Mouse (Mus musculus) lung, postnatal 25 days (tissue): ENCODE measurements at regions not wholly inside any gene's neighbourhood (a gene's known extent, or its start where the extent isn't known, plus 50 kb on each side); places are given as distances from the start of the nearest gene placed in this dataset.

Source experiments
- DNase-seq: peaks from one replicate; pipeline ENCODE4 v3.0.0; 2022; ENCODE audit warnings: low spot score

DNA sequence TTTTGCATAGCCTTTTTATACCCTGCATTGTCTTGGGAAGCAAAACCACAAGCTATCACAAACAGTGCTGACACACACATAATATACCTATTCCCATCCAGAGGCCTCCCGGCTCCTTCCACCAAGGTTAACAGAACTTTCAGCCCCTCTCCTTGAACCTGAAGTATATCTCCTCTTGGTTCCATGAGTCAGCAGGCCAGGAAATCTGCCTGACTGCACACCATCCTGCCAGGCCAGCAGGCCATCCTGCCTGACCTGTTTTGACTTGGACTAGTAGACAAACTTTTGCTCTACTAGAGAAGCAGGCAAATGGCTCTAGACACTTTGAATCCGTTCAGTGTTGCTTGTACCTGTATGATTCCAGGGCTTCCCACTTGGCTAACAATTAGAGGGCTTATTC, 547.6 kb upstream of the N6amt1 start:
- no peak for DNase-seq

DNA sequence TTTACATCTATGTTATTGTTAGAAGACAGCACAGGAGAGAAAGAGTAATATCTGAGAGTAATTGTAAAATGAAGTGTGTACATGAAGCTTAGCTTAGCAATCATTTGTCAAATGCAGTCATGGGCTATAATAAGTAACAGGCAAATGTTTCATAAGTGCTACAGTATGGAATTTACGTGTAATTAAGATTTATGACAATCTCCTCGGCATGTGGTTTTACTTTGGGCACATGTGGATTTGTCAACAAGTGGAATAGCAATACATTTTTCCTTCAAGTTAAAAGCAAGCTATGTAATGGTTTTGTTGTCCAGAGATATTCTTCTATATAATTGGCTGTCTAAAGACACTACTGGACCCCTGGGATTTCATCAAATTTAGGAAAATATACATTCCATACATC, 577.9 kb upstream of the N6amt1 start:
- no peak for DNase-seq

GRCm38 (mm10) chr16:86772586-86772985, 581.4 kb upstream of the N6amt1 start:
- DNase-seq = no peak

- no peak for DNase-seq
These were observed 585.1 kb upstream of the N6amt1 start for GRCm38 (mm10) chr16:86768912-86769311.

DNA sequence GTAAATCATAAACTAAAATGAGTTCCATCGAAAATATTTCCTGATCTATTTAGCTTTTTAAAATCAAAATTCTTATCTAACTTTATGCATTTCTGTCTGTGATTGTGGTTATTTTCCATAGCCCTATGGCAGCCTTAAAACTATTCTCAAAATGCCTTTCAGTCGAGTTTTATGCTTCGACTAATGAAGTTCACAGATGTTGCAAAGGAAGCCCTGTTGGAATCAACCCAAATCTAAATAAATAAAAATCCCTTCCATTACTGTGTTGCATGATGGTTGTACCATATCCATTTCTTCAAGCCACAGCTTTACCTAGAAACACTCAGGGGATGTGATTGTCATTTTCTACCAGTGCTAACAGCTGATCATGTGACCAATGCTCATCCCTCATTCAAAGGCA, 585.6 kb upstream of the N6amt1 start:
- DNase-seq = no peak

- DNase-seq = no peak
These were observed 588.0 kb upstream of the N6amt1 start for GRCm38 (mm10) chr16:86765974-86766373.

DNA sequence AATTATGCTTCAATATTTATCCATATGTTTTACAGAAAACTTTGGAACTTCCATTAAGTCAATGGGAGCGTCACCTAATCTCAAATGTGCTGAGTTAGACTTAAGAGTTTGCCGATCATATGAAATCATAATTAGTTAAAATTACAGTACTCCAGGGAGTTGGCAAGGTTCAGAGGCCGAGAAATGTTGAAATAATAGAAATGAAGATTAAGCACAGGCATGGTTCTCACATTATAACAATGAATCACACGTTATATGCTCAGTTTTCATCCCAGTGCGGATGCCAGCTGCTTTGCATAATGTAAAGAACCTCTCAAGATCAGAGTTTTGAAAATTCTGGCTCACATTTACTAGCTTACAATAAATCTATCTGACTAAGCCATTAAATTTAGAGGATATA, 612.7 kb upstream of the N6amt1 start:
- DNase-seq = no peak

DNA sequence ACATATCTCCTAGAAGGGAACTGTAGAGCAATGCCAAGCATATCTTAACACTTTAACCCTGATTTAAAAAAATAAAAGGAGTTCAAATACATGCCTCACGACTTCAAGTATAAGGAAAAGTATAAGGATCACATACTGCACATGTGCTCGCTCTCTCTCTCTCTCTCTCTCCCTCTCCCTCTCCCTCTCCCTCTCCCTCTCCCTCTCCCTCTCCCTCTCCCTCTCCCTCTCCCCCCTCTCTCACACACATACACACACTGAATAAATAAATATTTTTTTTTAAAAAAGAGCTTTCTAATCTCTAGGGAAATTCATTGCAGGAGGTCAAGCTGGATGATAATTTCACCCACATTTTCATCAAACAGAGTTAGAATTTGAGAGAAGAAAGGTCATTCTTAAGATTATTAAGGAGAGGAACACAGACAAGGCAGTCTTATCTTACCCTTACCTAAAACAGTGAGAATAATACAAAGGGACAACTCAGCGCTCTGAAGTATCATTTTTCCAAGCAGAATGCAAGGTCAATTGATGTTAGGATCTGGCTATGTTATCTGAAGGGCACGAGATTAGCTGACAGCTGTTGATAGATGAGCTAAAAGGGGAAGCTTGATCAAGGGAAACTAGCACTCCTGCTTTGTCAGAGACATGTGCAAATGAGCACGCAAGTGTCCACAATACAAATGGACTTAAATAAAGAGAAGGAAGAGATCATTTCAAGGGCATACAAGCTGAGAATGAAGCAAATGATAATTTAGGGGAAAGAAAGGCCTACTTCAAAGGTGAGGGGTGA, 634.8 kb upstream of the N6amt1 start:
- no peak for DNase-seq

DNA sequence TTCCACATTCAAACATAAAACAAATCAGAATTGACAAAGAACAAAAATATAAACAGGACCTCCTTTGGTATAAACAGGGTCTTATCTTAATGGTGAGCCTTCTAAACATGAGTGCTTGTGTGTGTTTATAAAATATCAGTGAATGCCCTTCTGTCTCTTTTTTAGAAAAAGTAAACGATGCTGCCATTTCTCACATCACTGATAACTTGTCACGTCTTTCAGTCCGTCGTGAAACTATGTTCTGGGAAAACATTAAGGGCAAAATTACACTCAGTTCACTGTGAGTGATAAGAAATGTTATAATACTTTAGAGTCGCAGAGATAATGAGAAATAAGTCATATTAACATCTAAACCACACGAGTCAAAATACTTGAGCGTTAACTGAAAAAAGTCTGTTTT, 635.6 kb upstream of the N6amt1 start:
- no peak for DNase-seq

DNA sequence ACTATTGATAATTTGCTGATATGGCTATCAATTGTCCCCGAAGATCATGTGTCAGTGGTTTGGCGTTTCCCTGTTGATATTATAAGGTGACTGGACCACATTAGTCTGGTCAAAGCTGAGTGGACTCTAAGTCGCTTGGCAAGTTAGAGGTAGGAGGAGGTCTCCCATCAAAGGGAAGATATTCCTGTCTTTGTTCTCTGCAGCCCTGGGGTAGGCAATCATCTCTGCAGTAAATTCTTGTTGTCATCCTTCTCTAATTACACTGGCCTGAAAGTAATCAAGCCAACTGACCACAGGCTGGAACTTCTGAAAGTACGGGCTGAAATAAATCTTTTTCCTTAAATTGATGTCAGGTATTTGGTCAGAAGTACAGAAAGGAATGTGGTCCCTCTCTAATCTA, 652.3 kb upstream of the N6amt1 start:
- DNase-seq = no peak

DNA sequence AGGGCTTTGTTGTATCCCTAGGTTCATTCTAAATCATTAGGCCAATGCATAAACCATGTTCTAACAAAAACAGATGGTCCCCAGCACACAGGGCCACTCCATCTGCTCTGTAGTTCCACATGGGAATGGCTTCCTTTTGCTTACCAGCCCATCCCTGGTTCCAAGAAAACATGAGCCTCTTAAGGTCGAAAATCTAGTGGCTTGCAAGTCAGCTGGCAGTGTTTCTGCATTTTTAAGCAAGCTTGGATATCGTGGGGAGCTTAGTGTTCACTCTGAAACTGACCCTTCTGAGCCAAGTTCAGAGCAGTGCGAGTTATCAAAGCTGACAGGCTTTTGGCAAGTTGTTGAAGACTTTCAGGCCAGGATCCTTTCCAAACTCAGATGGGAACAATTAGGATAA, 659.5 kb upstream of the N6amt1 start:
- peak; percentile 67 for DNase-seq

DNA sequence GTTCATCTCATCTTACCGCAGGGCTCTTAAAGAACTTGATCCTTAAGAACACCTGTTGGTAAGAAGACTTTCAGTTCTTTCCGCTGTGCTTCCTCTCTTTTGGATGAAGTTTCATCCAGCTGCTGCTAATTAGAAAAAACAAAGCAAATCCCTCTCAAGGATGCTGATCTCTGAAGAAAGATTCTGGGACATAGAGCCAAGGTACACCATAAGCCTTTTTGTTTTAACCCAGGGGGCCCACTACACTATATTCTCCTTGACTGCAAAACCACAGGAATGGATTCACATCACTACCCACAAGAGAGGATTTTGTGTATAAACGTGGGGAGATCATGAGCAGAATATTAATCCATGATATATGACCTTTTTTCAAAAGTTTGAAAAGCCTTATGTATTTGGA, 694.8 kb upstream of the N6amt1 start:
- DNase-seq = no peak

GRCm38 (mm10) chr16:86647316-86647715, 706.7 kb upstream of the N6amt1 start:
- DNase-seq = no peak

DNA sequence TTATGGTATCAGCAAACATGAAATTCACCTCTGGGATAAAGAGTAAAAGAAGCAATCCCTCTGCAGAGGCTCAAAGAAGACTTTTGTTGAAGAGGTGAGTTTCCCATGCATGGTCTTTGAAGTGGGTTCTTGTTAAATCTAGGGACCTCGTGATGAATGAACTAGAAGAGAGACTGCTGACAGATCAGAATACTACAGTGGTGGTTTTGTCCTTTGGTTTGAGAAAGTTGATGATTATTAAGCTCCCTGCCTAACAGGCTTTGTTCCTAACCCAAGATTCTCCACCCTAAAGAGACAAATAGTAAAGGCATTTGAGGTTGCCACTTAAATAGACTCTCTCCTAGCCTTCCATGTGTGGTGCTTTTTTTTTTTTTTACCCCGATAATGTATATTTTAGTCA, 707.2 kb upstream of the N6amt1 start:
- DNase-seq = no peak

DNA sequence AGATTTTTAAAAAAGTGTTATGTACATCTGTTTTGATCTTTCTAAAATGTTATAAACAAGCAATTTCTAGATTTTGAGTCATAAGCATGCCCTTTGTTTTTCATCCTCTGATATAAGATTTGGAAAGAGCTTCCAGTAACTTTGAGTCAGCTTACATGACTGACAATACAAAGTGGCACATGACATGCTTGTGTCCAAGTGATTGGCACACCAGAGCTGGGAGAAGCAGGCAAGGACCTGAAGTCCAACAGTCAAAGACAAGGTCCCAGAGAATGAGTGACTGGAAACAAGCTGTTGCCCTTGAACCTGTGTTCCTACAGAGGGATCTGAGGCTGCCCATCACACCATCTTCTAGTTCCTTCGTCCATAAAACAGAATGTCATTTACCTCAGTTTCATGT, 708.5 kb upstream of the N6amt1 start:
- no peak for DNase-seq

- DNase-seq = peak; percentile 77
These were observed 709.1 kb upstream of the N6amt1 start for GRCm38 (mm10) chr16:86644912-86645312.

DNA sequence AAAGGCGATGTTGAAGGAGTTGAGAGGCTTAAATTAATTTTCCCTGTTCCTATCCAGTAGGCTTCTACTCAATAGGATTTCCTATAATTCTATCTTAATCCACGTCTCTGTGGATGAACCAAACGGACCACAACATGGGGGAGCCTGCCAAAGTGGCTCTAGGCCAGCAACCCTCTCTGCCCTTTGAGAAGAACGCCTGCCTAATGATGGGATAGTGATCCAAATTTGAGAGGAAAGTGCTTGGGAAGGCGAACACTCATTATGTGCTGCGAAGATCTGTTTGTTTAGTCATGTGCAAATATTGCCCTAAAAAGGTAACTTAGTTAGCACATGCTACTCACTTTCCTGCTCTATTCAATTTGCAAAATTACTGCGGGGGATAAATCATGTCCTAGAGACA, 702.5 kb upstream of the Adamts5 start:
- peak; percentile 4 for DNase-seq

GRCm38 (mm10) chr16:86594992-86595391, 693.4 kb upstream of the Adamts5 start:
- DNase-seq = peak; percentile 14

GRCm38 (mm10) chr16:86586044-86586443, 684.4 kb upstream of the Adamts5 start:
- DNase-seq = peak; percentile 53

DNA sequence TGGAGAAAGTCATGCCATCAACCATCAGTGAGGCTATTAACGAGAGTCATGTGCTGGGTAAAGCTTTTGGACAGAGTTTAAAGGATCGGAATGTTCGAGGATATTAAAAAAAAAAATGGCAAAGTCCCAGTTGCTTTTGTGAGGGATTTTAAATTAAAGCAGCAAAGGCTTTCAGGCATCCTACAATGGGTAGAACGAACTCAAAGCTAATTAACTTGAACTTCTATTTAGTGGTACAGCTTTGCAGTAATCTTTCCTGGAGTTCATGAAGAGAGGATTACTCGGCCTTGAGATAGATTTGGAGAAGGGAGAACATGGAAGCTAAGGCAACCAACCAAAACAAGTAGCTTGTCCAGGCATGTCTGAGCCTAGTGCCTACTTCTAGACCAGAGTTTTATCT, 676.7 kb upstream of the Adamts5 start:
- DNase-seq = no peak

DNA sequence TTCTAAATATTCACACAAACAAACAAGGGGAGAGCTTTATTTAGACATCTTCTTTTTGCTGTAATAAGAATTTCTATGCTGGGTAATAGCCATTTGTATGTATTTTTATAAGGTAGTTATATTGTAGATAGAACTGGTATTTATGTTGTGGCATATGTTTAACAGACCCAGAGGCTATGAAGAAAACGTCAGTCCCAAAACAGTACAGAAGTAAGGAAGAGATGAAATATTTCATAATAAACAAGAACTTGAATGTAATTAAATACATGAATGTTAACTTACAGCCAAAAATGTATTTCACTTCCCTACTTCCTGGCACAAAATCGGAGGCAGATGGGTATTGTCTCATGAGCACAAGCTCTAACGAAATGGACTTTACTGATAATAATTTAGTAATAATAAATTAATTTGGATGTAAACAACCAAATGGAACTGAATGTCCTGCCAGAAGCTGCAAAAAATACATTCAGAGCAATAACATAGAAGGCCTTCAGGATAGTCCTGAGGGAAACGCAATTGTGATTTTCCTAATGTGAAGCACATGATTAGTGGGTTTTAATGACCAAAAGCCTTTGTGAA, 645.9 kb upstream of the Adamts5 start:
- DNase-seq = no peak

- DNase-seq = no peak
These were observed 645.3 kb upstream of the Adamts5 start for GRCm38 (mm10) chr16:86546905-86547304.

DNA sequence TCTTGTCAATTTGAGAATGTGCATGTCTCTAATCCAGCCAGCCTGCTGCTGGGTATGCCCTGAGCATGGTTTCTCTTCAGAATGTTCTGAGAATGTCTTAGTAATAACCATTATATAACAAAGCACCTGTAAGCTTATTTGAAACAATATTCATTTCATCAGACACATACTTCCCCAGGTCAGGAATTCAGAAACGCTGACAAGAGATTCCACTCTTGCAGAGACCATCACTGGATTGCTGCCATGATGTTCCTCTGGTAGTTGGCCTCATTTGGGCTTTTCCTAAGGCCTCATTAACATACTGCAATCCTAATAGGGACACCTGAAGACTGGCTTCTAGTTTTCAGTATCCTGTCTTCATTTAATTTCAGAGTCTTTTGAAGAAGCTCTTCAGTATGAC, 642.5 kb upstream of the Adamts5 start:
- no peak for DNase-seq

- no peak for DNase-seq
These were observed 634.9 kb upstream of the Adamts5 start for GRCm38 (mm10) chr16:86536479-86536878.
